Mouse (Mus musculus) right cerebral cortex, postnatal 14 days (tissue): ENCODE data around the gene Aldh9a1.

Source experiments
- DNase-seq: peaks from one replicate; pipeline ENCODE4 v3.0.0; 2022

Gene Aldh9a1

DNA sequence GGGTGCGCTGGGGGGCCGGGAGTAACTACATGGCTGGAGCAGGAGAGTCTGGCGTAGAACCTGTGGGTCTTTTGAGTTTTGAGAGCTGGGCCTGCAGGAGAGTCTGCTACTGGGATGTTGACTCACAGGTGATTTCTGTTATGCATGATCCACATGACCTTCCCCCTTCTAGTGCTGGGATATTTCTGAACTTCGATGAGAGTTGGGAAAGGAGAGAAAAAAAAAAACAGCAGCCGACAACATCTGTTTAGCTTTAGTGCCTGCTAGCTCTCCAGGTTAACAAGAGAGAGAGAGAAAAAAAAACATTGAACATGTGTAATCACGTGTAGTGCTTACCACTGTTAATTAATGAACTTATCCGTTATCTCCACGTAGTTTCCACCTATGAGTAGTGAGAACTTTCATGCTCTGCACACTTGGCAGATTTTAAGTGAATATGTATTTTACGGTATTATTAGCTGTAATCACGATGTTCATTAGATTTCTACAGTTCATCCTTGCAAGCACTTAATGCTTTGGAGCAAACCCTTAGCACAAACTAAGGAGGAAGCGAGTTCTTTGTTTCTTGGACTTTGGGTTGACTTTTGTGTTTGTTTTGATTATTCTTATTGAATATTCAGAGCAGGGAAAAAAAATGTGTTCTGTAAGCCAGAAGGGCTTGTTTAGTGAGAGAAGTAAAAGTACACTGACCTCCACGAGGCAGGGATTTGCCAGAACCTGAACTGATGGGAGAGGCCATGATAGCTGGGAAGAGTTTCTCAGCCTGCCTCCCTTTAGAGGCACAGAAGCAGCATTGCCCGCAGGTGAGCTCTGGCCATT, 1.0 kb downstream of the Aldh9a1 start:
- no peak for DNase-seq

DNA sequence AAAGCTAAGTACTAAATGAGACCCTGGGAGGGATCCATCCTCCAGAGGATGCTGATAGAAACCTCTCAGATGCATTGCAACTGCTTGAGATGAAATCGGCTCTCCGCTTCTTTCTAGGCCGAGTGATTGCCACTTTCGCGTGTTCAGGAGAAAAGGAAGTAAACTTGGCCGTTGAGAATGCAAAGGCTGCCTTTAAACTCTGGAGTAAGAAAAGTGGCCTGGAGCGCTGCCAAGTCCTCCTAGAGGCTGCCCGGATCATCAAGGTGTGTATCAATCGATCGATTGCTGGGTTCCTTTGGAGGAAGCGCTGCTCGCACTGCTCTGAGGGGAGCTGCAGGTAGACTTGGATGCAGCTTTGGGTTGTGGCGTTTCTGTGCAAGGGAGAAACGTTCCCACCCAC, 2.6 kb downstream of the Aldh9a1 start:
- DNase-seq, result no peak

DNA sequence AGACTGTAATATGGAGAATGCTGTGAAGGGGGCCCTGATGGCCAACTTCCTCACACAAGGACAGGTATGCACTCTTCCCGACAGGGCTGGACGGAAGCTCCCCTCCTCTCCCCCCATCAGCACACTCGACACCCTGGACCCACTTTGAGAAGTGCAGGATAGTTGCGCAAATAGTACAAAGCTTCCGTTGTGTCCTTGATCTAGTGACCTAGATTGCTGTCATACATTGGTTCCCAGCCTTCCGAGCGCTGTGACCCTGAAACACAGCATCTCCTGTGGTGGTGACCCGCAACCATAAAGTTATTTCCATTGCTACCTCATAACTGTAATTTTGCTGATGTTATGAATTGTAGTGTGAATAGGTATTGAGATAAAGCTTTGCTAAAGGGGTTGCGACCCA, 7.6 kb downstream of the Aldh9a1 start:
- DNase-seq, result no peak

DNA sequence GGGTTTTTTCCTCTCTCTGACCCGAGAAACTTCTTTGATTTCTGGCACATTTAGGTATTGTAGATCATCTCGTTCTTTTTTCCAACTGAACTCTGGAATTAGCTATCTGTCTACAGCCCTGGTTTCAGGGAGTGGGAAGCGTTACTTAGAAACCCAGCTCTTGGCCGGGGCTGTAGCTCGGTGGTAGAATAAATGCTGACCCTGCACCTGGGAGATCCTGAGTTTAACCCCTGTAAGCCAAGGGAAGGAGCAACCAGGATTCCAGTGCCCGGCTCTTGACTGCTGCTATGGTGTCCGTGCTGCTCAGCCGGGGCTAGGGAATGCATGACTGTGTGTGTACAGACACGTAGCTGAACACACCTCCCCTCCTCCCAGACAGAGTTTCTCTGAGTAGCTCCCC, 8.9 kb downstream of the Aldh9a1 start:
- DNase-seq, result no peak

DNA sequence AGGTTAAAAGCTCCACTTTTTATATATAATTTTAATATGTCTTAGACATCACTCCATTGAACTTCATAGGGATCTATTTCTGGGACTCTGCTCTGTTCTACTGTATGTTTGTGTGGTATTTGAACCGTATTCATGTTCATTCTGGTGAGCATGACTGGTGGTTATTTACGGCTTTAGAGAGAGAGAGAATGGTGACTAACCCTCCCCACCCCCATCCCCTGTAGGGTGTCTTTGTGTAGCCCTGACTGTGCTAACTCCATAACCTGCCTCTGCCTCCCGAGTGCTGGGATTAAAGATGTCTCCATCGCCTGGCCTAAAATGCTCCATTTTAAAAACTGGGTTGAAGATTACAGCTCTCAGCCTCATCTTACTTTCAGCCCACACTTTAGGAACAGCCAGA, 10.5 kb downstream of the Aldh9a1 start:
- no peak for DNase-seq

DNA sequence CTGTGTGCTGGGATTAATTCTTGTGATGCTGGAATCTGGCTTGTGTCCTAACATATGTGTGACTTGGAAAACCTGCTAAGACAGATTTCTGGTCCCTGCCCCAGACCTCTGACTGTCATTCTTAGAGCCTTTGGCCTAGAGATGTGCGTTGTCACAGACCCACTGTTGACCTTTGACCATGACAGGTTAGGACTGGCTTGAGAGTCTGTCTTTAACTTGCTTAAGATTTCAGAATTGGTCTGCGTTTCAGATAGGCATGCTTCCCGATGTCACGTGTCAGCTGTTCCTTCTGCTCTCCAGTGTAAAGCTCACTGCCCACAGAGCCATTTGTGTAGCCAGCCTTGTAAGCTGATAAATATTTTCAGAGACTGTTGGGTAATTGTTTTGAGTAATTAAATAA, 13.0 kb downstream of the Aldh9a1 start:
- no peak for DNase-seq

DNA sequence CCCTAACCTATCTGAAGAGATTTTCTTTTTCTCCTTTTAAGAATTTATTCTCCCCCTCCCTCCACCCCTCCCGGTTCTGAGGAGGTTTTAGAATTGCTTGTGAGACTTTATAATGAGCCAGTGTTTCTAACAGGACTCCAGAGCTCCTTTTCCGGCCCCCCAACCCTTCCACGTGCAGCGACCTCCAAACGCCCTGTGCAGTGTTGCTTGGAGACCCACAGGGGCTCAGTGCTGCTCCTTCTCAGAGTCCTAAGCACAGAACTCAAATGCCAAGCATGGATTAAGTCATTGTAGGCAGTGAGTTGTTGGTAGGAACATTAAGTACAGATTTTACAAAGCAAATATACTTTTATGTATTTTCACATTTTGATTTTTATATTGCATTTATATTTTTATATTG, 13.5 kb downstream of the Aldh9a1 start:
- DNase-seq, result no peak

DNA sequence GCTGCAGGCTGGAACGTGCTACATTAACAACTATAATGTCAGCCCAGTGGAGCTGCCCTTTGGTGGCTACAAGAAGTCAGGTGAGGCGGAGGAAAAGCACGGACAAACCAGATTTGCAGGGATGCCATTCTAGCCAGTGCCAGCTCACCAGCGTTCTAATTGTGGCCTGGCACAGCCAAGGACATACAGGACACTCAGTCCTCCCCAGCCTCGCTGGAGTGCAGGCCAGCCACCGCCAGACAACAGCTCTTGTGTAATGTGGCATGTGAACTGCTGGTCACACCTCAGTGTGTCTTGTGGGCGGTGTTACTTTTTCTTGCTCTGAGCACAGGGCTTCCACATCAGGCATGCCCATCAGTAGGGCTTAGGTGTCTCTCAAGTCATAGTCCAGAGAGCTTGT, 16.0 kb downstream of the Aldh9a1 start:
- DNase-seq, result no peak

DNA sequence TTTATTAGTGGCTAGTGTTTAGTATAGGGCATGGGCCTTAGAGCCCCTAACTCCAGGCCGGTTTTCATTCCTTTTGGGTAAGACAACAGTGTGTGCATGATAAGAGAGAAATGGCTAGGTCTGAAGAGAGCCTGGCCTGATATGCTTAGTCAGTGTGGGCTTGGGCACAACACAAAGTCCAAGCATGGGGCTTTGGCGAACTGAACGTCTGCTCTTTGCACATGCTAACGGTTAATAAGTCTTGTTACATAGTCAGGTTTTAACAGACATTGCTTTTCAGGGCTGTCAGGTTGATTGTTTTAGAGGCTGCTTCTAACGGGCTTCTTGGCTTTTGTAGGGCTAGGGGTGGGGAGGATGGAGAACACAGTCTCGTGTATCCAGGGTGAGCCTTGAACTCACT, 16.8 kb downstream of the Aldh9a1 start:
- DNase-seq, result no peak

DNA sequence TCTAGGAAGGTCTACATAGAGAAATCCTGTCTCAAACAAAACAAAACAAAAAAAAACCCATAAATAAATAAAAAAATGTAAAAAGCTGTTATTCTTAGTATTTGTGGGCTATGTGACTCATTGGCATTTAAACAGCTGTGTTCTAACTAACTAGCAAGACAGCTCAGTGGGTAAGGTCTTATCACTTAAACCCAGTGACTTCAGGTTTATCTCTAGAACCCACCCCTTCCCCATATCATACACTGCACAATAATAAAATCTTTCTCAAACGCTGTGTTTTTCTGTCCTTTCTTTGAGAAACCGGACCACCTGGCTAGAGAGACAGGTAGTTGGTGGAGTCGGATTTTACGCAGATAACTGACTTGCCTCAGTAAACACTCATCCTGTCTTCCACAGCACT, 18.2 kb downstream of the Aldh9a1 start:
- DNase-seq, result no peak

DNA sequence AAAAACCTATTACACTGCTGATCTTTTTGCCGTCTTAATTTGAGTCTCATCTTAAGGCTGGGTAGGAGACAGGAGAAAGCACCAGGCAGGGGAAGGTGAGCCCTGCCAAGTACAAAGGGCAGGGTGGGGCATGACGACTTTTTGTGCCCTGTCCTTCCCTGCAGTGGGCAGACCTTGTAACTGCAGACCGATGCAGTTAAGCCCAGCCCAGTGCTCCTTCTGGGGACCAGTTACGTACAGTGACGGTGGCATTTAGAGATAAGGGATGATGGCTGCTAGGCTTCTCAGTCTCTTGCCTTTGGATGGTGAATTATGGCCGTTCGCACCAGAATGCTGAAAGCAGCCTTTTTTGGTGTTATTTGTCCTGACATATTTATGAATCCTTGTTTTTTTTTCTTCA, 18.7 kb downstream of the Aldh9a1 start:
- DNase-seq, result no peak

DNA sequence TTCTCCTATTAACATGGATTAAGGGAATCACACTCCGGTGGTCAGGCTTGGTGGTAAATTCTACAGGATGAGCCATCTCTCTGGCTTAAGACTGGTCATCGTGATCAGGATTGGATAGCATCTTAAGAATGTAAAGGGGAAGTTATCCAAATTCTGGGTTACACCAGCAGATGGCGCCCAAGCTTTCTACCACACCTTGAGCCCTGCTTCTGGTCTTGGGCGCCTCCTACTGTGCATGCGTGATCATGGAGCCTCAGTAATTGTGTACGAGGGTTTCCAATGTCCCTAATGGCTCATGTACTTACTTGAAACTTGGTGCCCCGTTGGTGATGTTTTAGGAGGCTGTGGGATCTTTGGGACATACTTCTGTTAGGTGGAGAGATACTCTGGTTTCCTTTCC, 20.1 kb downstream of the Aldh9a1 start:
- DNase-seq, result peak; percentile 90

DNA sequence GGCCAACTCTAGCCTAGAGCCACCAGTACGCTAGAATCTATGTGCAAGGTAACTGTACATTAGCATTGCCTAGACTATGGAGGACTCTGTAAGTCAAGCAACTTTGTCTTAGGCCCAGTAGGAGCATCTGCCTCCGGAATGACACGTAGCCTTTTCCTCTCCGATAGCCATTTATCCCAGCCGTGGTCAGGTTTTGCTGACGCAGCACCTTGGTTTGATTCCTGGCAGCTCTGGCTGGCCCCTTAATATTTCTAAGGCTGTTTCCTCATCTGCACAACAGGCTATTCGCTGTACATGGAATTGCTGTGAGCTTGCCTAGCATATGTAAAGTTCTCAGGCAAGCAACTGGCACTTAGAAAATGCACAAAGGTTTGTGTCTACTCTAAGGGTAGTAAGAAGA, 22.9 kb downstream of the Aldh9a1 start:
- DNase-seq, result no peak

DNA sequence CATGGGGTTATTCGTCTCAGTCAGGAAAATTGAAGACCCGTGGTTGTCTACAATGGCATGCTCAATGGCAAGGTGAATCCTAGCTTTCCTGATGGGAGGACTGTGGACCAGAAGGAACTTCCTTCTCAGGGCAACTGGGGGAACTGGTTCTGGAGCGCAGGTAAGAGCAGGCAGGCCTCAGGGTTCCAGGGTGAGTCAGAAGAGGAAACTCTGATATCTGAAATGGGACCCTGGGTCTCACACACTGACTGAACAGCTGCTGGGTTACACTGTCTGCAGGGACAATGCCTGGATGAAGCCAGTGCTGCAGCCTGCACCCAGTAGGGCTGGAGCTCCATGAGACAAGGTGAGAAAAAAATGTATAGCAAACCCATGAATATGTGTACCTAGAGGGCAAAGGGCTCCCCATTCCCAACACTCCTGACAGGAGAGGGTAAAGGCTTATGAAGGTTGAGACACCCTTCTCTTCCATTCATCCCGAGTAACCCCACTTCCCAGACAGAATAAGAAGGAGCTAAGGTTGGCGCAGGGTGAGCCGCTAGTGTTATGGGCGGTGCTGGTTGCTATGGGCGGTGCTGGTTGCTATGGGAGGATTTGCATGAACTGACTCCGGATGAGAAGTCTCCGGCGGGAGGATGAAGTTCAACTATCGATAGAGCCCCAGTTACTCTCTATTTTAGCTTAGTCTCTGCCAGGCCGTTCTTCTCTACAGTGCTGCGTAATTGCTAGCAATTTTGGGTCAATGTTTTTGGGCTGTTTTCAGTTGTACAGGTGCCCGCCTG, 24.4 kb downstream of the Aldh9a1 start:
- DNase-seq, result peak; percentile 22

DNA sequence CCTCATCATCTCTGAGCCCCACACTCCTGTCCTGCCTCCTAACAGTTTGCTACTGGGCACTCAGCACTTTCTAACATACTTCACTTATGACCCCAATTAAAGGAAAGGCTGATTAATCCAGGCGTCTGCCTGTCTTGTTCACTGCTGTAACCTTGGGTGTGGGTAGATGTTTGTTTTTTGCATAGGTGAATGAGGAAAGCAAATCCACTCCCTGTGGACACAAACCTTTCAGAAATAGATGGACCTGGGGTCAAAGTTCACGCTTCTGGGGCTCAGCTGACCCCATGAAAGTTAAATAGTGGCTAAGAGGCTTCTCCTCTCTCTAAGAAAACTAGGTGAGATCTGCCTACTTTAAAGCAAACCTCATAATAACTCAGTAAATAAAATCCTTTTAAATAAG, 25.2 kb downstream of the Aldh9a1 start:
- no peak for DNase-seq

DNA sequence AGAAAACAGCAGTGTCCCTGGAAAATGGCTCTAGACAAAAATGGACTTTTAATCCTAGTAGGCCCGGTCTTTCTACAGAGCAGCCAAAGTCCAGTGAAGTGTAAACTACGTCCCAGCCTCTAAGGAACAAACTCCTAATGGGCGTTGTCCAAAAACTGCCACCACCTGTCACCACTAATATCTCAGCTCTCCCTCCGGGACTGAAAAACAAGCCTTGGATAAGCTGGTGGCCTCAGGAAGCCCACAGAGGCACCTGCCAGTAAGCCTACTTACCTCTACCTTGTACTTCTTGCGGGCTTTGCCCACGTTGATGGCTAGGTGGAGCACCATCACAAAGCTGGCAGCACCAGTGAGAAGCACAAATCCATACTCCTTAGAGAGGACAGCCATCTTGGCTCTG, 28.2 kb downstream of the Aldh9a1 start:
- no peak for DNase-seq

DNA sequence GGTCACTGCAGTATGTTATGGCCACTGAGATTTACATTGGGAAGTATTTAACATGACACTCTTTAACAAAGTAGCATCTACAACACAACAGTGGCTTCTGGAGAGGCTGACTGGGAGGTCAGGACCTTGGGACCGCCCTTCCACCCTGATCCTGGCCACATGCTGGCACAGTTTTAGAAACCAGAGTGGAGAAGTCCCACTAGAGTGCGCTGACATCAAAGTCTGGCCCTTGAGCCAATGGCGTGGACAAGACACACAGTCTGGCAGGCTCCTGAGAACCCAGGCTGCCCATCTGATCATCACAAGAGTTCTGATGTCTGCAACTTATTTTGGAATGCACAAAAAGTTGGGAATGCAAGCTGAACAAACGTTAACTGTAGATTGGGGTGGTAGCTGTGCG, 30.0 kb downstream of the Aldh9a1 start:
- DNase-seq, result no peak

DNA sequence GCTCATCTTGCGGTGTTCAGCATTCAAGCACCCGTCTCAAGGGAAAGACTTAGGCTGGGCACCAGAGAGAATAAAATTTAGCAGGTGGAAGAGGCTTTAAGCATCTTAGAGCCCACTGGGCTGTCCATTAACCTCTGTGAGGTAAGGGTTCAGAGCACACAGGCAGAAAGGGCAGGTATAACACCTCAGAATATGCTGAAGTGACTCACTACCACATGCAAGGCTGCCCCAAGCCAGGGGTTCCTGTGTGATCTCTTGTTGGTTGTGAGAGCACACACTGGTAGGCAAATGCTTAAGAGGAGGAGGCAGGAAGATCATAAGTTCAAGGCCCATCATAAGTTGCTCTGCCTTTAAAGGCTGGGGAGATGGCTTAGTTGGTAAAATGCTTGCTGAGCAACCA, 30.4 kb downstream of the Aldh9a1 start:
- no peak for DNase-seq

DNA sequence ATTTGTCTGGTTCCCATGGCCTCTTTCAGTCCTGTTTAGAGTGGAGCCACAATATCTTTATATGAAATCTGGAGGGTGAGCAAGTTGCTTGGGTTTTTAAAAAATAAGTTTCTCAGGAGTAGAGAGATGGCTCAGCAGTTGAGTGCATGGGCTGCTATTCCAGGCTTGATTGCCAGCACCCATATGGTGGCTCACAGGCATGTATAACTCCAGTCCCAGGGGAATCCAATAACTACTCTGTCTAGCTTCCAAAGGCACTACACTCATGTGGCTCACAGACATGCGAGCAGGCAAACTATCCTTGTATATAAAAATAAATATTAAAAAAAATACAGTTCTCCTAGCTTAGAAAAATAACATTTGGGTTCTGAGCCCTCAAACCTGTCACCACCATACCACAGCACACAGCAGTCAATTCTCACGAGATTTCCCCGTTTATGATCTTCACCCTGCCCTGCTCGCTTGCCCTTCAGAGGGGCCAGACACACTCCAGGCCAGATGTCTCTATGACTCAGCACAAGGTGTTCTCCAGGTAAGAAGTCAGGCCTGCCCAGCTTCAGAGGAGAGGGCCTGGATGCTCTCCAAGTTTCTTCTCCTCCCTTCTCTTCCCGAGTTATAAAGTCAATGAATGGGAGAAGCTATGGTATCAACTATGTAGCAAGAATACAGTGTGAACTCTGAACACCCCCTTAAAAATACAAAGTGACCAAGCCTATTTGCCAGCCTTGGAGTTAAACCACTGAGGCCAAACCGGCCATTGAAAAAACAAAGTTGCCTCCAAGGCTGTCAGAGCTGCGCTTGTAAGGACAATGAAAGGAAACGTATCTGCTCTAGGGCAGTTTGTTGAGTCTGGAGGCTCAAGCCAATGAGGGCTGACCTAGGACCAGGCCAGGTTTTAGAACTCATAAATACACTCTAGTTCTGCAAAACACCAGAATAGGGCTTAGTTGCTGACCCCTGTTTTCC, 31.5 kb downstream of the Aldh9a1 start:
- no peak for DNase-seq

DNA sequence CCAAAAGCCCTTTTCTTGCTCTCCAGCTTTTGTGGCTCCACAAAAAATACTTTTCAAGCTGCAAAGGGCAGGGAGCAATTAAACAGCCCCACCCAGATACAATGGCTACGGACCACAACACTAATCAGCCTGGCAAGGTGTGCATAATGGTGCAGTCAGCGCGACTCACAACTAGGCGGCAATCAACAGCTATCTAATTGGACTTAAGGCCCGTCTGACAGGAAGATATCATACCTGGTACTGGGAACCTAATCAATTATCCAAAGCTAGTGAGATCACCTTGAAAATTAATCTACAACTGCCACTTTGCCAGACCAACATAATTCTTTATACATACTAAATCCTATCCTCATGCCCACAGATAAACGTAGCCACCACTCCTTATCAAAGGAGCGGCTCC, 32.5 kb downstream of the Aldh9a1 start:
- DNase-seq, result no peak

DNA sequence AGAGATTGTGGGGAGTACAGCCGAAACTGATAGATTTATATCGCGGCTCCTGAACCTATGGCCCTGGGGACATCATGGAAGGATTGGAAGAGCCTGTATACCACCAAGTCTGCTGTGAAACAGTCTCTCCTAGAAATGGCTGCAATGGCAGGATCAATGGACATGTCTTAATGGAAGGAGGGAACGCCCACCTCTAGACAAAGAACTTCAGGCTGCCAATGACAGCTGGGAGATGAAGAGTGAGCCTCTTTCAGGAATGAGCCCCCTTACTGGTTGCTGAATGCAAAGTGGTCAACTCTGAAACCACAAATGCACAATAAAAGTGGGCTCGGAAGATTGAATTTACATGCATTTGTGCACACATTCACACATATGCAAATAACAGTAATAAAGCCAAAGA, 33.0 kb downstream of the Aldh9a1 start:
- no peak for DNase-seq

DNA sequence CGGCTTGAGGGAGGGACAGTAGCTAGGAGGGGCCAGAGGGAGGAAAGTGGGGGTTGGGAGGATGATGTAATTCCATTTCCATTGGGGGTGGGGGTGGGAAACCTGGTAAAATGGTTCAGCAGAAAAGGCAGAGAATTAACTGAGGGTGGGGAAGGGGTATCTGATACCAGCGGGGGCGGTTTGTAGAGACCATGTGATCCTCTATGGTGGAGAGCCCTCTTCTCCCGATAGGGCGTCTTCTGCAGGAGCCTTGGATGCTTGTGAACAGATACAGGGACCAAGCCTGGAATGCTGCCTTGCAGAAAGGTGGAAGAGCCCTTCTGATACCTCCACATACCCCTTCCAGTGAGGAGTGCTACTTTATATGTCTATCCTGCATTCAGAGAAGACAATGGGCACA, 33.4 kb downstream of the Aldh9a1 start:
- no peak for DNase-seq

DNA sequence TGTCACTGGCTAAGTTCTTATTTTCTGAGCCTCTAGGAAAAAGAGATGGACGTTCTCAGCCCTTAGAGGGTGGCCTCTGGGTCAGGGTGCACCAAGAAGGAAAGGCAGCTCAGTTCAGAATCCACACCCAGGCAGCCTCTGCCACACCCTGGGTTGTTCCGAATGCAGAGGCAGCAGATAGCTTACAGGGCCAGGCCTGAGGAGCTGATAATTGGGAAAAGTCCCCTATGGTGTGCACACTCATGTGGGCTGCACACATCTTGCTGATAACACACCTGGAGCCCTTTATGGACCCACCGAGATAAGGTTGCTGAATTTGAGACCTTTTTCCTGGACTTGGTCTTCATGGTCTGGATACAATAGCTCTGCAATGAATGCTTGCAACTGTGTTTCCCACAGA, 34.4 kb downstream of the Aldh9a1 start:
- DNase-seq, result no peak
